Mouse (Mus musculus) lung, postnatal 10 days (tissue): ENCODE measurements at regions not wholly inside any gene's neighbourhood (a gene's known extent, or its start where the extent isn't known, plus 50 kb on each side); places are given as distances from the start of the nearest gene placed in this dataset.

Source experiments
- DNase-seq: peaks from one replicate; pipeline ENCODE4 v3.0.0; 2021

DNA sequence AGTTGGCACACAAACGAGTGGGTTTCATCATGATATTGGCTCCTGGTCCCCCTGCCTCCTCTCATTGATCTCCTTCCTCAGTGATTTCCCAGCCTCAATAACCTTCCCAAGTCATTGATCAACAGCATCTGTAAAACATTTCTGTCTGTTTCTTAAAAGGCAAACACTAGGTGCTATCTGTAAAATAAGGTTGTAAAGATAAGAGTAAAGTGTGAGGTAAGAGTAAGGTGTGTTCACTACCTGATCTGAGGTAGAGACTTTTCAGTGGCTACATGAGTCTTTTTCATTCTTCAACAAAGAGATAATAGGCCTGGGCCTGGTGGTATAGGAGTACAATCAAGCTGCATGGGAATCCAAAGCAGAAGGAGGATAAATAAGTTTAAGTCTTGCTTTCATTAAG lies 55.7 kb downstream of the Plk2 start:
- DNase-seq, result no peak

DNA sequence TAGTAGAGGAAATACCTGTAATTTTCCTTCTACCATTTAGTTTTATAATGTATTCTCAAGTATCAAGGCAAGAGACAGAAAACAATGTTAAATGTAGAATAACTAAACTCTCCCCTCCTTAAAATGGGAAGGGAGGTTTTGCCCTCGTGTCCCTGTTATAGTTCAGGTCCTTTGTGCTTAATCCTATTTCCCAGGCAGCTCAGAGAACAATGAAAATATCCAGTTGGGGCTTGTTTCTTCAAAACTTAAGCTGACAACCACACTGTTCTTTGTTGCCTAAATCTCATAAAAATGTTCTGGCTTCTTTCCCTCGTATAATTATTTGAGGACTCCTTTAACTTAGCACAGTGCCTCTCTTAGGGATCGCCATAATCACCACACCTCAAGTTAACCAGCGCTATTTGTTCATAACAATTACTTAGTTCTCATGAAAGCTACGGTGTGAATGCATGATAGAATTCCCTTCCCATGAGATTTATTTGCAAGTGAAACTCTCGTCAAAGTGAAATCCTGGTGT lies 57.2 kb downstream of the Plk2 start:
- no peak for DNase-seq

DNA sequence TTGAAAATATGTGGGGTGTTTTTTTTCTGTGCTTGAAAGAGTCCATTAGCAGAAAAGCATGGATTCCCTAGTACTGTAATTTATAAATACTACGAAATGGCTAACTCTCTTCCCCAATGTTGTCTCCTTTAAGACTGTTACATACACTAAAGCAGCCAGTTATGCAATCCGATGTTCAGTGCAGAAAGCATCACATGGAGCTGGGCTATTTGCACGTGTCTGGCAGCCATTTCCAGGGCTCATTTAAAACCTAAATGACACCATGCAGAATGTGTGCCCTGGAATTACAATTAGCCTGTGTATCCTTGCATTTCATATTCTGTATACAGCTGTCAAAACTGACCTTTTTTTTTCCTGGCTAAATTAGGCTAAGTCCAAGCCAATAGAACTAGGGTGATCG lies 60.2 kb downstream of the Plk2 start:
- no peak for DNase-seq

DNA sequence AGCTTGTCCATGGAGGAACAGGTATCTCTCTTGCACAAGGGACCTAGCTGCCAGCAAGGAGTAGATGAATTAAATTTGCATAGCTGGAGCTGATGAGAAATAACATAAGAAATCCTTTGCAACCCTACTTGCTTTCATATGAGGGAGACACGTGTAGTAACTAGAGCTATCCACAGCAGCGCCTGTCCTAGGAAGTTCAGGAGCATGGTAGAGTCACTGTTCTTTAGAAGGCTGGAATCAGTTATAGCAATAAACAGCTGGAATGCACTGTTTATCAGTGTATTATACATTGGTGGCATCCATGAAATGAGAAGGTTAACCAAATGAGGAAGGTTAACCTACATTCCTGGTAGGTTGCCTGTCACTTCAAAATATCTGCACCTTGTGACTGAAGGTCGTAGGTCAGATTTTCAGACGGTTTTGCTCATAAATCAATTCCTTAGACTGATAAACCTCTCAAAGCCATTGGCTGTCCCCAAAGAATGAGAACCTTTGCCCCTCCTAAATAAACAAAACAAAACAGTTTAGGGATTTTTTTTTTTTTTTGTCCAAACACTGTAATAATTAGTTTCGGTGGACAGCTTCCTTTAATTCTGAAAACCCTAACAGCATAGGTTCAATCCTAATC lies 60.8 kb downstream of the Plk2 start:
- DNase-seq, result no peak

DNA sequence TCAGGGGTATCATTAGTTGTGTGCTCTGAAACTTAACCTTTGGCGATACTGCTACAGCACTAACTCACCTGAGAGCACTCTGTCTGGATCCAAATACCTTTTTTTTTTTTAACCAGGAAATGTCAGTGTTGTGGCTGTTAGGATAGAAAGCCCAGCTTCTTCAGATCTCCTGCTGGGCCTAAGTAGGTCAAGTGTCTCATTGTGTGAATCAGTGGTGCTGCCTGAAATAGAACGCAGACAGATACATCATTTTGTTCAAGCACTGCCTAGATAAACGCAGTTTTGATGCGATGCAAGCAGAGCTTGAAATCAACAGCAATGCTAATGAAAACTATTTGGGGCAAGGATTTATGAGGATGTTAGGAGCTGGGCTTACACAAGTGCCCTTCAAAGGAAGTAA lies 63.9 kb downstream of the Plk2 start:
- no peak for DNase-seq

DNA sequence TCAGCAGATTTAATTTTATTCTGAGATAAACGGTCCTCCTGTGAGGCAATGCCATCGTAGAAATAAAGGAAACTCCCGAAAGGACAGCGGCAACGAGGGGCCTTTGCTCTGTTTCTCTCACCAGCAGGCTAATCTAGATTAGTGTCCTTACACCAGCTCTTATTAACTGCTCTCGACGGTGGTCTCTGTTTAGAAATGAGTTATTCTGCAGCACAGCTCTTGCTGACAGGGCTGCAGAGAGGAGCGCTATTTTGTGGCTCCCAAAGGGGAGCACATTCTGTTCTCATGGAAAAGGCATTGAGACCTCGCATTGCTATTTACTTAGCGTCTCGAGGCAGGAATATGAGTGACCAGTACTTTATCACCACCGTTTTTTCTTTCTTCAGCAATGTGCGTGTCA lies 66.7 kb downstream of the Plk2 start:
- no peak for DNase-seq

DNA sequence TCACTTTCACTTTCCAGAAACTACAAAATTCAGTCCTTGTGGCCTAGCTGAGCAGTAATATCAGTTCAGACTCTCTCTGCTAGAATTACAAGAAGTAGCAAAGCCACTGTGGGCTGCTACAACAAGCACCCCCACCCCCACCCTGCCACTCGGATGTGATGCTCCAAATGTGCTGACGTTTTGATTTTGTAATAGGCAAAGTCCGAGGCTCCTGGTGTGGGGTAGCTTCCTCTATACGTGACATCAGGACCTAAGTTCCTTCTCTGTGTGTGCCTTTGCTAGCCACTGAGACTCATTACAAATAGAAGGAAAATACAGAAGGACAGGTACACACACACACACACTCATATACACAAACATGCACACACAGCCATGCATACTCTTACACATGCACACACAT lies 76.7 kb downstream of the Plk2 start:
- no peak for DNase-seq

DNA sequence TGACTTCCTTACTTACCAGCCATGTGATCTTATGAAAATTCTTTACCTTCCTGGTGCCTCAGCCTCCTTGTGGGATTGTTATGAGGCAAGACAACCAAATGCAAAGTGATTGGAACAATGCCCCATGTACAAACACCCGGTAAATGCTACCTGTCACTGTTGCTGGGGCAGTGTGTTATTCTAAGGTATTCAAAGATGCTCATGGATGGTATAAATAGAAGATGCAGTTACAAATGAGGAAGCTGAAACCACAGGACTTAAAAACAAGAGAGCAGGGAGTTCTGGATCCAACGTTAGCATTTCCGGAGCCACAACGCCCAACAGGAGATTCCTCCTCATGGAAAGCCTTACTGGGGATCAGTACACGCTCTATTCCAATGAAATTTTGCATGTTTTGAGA lies 82.9 kb downstream of the Plk2 start:
- DNase-seq, result no peak

DNA sequence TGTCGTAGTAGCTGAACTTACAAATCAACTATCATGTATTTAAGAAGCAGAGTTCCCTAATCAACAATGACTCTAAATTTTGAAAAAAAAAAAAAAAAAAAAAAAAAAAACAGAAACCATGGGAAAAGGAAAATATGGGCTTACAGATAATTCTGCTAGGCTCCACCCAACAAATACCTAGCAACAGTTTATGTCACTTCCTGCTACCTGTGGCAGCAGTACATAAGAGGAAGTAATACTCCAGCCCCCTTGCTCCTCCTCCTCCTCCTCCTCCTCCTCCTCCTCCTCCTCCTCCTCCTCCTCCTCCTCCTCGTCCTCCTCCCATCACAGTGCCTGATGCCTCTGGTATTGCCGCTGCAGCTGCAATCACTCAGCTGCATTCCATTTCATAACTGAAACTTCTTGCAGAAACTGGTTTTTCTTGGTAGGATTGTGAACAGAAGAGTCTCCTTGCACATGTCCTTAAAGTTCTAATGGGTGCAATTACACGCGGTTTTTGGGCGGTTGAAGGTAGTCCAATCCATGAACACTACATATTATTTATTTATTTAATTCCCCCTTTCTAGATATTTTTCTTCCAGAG lies 89.6 kb downstream of the Plk2 start:
- DNase-seq, result peak; percentile 12

DNA sequence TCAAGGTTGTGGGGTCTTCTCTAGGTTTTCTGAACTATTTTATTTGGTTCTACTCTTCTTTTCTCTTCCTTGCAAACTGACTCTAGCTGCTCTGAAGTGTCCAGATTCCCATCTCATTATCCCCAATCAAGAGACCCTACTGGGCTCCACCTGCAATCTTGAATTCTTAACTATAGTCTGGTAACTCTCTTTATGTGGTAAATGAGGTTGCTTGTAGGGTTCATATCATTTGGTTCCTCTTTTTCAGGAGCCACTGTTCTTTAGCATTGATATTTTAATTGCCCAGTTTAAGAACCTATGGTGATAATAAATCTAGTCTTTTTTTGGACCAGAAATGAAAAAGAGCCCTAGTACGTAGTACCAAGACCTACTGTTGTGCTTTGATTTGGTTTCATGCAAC lies 90.7 kb downstream of the Plk2 start:
- DNase-seq, result no peak

DNA sequence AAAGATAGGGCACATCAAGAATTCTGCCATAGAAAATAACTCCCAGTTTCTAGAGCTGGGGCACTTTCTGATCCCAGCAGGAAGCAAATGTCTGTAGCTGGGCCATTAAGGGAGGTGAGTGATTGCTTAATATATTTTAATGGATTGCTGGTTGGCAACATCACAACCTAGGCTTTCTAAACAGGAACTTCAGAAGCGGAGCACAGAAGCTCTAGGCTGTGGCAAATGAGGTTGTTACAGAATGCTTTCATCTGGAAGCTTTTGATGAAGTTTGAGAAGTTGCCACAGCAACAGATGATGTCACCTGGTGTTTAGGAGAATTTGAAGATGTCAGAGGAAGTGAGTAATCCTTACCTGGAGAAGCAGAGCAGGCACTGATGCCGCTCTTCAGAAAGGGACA lies 95.3 kb downstream of the Plk2 start:
- no peak for DNase-seq

DNA sequence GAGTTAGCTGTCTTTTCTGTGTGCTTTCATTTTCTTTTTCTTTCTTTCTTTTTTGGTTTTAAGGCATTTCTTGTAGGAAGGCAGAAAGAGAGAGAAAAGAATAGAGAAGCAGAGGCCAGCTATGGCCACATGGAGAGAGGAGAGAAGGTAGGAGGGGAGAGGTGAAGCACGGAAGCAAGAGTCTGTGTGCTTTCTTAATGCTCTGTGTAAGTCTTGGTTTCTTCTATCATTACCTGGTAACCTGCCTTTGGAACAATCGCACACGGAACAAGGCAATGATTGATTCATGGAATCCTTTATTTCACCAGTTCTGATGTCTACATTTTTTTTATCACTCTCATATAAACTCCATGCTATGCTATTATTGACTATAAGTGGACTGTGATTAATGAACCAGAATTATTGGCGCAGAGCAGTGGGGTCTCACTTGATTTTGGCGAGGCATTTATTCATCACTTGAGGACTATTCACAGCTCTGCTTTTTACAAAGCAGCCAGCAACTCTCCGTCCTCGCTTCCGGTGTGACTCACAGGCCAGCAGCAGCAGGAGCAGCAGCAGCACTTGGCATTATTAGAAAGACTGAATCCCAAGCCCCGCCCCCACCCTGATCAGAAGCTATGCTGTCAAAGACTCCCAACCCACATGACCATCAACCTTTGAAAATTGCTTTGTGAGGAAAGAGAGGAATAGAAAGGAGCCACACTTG lies 97.6 kb downstream of the Plk2 start:
- peak; percentile 9 for DNase-seq

DNA sequence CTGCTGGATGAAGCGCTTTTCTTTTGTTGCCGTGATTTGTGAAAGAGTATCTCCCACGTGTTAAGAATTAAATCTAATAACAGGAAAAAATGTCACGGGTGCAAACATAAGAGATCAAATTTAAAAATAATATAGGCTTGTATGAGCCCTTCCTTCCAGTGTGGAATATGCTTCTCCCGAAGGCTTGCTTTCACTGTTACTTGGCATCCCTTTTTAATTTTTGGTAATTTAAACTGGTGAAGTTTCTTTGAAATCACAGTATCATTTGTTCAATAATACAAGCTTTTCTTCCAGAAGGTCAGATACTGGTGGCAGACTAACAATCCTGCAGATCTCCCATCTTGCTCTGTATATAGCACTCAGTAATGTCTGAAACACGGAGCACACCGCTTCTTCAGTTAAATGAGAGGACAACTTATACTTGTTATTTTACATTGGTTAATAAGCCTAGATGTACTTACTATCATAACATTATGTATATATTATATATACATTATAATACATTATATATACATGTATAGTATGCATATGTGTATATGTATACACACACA lies 98.2 kb downstream of the Plk2 start:
- DNase-seq, result no peak

DNA sequence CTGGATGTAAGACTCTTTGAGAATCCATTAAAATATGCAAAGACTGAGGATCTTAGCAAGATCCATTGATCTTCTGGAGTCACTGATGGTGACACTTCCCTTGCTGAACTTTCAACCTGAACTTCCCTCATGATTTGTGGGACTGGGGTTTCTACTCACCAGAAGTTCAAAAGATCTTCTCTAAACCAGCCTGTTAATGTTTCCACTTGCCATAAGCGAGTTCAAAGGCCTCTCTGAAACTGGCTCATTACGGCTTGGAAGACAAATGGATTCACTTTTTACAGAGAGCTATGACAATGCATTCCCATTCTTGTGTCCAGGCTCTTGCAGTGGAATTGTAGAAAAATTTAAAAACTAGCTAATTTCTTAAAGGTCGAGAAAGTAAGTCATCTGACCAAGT lies 102.6 kb downstream of the Plk2 start:
- DNase-seq, result no peak

DNA sequence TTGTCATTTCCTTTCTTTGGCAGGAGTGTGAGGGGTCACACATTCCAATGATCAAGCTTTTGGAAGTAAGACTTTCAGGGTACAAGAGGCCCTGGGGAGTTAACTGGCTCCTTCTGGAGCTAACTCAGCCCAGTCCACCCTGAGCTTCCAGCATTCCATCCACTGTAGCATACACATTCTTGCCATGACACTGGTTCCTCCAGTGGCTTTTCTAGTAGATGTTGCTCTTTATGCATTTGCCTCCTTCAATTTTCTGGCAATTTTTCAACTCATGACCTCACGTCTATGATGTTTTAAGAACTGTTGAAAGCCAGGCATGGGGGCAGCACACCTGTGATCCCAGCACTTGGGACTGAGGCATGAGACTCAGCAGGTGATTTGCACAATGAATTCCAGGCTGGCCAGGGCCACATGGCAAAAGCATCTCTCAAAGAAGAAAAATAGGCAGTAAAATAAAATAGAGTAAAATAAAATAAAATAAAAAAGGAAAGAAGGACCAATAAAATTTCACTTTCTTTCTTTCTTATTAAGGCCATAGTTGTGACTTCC lies 113.0 kb downstream of the Plk2 start:
- no peak for DNase-seq

DNA sequence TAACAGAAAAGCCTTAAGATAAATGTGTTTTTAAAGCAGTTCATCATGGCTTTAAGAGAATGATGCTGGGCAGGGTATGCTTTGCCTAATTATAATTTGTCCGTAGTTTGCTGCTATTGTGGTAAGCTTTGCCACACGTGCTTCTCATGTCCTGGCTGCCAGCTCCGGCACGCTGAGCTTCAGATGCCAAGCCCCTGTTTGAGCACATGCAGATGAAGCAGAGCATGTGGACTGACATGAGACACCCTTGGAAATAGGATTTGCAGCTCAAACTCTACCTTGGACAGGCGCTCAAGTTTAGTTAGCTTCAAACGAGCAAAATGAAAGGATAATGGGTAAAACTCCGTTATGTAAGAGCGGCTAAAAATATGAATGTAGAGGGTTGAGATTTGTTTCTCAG lies 123.1 kb downstream of the Plk2 start:
- no peak for DNase-seq

DNA sequence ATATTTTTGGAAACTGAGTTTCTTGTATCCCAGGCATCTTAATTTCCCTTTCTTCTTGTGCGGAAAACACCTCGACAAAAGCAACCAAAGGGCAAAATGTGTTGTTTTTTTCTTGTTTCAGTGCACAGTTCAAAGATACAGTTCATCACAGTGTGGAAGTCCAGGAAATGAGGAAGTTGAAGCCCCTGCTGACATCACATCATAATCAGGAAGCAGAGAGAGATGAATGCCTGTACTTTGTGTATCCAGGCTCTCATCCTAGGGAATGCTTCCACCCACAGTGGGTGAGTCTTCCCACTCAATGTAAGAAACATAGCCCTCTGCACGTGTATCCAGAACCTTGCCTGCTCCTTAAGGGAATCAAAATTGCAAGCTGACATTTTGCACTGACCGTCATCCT lies 128.1 kb downstream of the Plk2 start:
- DNase-seq, result no peak

DNA sequence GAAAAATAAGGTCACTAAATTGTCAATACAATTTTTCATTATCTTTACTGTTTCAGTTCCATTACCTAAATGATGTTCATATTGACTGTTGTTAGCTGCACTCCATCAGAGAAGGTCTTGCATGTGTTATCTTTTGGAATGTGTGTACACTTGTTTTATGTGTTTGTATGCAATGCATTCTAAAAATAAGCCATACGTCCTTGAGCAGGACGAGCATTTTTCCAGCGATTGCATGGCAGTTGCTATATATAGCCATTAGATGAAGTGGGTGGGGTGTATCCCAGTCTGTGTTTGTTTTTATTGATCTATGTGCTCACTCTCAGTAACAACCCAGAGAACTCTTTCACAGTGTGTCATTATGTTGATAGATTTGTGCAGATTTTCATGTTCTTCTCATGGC lies 132.8 kb downstream of the Plk2 start:
- DNase-seq, result no peak

DNA sequence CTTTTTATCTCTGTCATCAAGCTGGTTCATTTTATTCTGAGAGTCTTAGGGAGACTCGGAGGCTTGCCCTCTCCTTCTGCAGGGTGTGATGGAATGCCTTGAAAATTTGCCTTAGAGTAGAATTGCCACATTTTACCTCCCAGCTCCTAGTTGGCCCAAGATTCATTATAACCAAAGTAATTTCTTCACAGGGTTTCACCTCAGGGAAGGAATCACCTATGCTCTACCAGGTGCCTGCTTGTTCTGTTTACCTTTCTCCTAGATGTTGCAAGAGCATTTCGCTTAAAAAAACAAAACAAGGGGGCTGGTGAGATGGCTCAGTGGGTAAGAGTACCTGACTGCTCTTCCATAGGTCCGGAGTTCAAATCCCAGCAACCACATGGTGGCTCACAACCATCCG lies 134.8 kb downstream of the Plk2 start:
- no peak for DNase-seq

DNA sequence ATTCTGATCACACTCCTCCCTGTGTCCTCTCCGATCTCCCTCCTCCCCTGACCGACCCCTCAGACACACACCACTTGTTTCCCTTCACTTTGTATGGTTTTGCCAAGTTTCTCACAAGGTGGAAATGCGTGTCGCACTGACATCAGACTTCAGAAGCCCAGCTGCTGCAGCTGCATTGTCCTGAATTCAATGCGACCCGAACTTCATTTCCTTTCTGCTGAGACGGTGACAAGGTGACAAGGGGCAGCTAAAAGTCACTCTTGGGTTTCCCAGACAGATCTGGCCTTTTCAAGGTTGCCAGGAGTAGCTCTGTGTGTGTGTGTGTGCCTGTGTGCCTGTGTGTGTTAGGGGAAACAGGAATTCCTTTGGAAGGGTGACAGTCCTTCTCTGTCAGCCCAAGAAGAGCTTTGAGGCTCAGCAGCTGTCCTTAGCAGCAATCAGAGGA lies 139.5 kb downstream of the Plk2 start:
- DNase-seq, result peak; percentile 22

DNA sequence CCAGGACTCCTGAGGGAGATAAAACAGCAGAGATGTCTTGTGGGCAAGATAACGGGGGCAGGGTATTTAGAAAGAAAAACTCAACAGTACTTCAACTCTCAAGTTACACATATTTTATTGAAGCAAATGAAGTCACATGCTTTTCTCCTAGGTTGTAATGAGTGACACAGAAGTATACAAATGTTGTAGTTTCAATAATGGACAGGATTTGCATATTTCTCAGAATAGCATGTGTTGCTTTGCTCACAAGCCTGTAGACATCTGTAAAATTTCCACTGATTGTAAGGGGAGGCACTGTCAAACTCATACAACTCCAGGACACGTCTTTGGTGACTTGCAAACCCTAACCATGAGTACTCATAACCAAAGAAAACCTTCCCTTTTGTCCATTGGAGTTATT lies 140.9 kb downstream of the Plk2 start:
- no peak for DNase-seq

DNA sequence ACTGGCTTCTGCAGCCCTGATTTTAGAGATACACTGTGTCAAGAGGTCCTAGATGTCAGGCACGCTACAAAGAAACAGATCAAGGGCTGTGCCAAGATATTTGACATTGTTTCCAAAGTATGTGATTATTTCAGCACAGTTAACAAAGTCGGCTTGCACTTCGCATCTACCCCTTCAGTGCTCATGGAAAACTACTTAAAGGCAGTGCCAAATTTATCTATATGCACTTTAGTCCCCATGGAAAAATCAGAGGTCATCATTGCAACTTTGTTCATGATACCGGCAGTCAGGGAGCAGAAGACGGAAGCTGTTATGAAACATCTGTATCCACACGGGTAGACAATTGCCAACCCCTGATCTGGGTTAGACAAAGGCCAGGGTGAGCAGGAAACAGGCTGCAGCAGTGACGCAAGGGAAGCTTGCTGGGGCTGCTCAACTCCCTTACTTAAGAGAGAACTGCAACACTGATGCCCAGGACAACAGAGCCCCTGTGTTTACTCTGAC lies 143.2 kb downstream of the Plk2 start:
- DNase-seq, result peak; percentile 75

DNA sequence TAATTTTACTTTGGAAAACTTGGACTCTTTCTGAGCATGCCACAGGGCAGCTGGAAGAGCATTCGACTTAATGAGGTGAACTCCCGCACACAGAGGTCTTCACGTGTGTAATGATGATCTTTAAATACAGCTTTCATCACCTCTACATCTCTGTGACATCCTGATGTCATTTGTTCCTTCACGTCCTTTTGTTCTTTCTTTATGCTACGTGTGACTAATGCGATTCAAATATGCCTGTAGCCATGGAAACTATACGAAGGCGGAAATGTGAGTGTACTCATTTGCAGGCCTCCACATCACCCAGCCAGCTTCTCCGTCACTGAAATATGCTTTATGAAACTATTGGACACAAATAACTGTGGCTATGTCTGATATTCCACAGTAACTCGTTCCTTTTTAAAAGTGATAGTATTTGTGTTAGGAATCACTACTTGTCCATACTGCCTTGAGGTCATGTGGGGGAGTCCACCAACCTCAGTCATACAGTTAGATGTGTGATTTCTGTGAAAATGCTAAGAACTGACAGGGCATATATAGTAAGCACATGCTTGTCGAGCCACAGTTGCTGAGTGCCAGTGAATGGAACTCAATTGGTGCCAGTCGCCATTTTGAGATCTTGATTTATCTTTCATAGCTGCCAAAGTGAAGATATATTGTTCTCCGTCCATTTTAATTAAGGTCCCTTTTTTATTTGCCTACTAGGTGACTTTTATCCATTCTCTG lies 145.9 kb downstream of the Plk2 start:
- no peak for DNase-seq
